ENCODE assay signal across 8 mouse cellular contexts in the genomic region with DNA sequence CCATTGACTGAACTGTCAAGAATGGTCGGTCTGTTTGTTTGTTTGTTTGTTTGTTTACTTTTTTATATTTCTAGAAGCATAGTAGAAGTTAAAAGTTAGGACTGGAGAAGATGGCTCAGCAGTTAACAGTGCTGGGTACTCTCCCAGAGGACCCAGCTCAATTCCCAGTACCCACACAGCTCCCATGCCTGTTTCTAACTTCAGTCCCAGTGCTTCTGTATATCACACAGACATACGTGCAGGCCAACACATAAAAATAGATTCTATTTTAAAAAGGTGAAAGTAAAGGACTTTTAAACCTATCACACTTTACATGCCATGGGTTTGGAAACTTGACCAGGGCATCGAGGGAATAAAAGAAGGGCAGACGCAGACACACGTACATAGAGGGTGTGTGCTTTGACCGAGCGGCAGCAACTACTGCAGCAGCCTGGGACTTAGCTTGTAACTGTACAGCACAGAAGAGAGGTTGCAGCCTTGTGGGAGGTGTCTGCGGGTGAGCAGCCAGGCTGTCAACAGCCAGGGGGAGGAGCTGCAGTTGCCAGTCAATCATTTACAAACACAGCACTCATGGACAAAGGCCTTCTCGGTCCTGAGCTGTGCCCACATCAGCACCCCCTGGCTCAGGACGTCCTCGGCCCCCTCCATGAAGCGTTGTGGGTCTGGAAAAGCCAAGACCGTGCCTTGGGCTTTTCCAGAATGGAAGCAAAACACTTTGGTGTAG. TPM values are rescaled to one million over a fixed set of nuclear protein-coding genes. Genes with fewer than 3 reads are reported as not detected.
A peak's percentile ranks its signal among the peaks of the same experiment; 100 is the strongest.
DNase-seq lines count a peak whose midpoint lies in the region; ATAC-seq lines count a peak whose summit lies in the region.

No protein-coding gene starts in this region.

- H3K36me3 ChIP-seq in embryonic facial prominence, embryonic 10.5 days (replicated peaks), result peaks cover 7% of the 10 kb centered on the region; the same call in 1 of the 2 replicates
- H3K36me3 ChIP-seq in limb, embryonic 11.5 days (ENCODE audit: control insufficient read depth, insufficient read depth, low read length), result no peaks in the 10 kb centered on the region
- H3K36me3 ChIP-seq in midbrain, embryonic 14.5 days (ENCODE audit: control insufficient read depth, insufficient read depth, low read length), result 0 out of 2 replicates have a peak, but pooled peaks cover 7% of the 10 kb centered on the region

- peaks cover 51% of the 10 kb centered on the region for H3K4me1 ChIP-seq in embryonic facial prominence, embryonic 10.5 days
- H3K4me1 ChIP-seq in limb, embryonic 11.5 days (ENCODE audit: control insufficient read depth, insufficient read depth, low read length), result peaks cover 10% of the 10 kb centered on the region
- peaks cover 47% of the 10 kb centered on the region for H3K4me1 ChIP-seq in midbrain, embryonic 14.5 days (ENCODE audit: control insufficient read depth, insufficient read depth, low read length)

- no peak for ATAC-seq in cerebellum, adult (ENCODE audit: insufficient number of reproducible peaks, low FRiP score, low TSS enrichment)
- no peak for ATAC-seq in limb, embryonic 11.5 days (ENCODE audit: insufficient number of reproducible peaks, low FRiP score, low TSS enrichment, low read depth)
- ATAC-seq in midbrain, embryonic 14.5 days (ENCODE audit: low FRiP score, low TSS enrichment), result no peak

- no peaks in the 10 kb centered on the region for H3K9me3 ChIP-seq in embryonic facial prominence, embryonic 10.5 days
- H3K9me3 ChIP-seq in limb, embryonic 11.5 days (ENCODE audit: control insufficient read depth, low read length), result no peaks in the 10 kb centered on the region
- H3K9me3 ChIP-seq in midbrain, embryonic 14.5 days (ENCODE audit: control insufficient read depth, low read length), result no peaks in the 10 kb centered on the region

- H3K27me3 ChIP-seq in embryonic facial prominence, embryonic 10.5 days (replicated peaks; ENCODE audit: low read depth, poor library complexity, severe bottlenecking), result no peaks in the 10 kb centered on the region
- no peaks in the 10 kb centered on the region for H3K27me3 ChIP-seq in limb, embryonic 11.5 days (ENCODE audit: control insufficient read depth, insufficient read depth, low read length)
- no peaks in the 10 kb centered on the region for H3K27me3 ChIP-seq in midbrain, embryonic 14.5 days (ENCODE audit: control insufficient read depth, insufficient read depth, low read length)

- DNase-seq in cerebellum, adult 18-20 months, result peak; percentile 33 to 50
- peak; percentile 45 for DNase-seq in embryonic facial prominence, embryonic 10.5 days (ENCODE audit: low spot score)
- peak; percentile 35 for DNase-seq in heart, postnatal 4 days
- DNase-seq in limb, embryonic 11.5 days (ENCODE audit: low spot score), result peak; percentile 39
- peak; percentile 54 for DNase-seq in midbrain, embryonic 14.5 days
- no peak for DNase-seq in ovary, postnatal 36 days (ENCODE audit: low spot score)
- DNase-seq in gastrocnemius, postnatal 25 days, result no peak

- H3K4me2 ChIP-seq in limb, embryonic 11.5 days (ENCODE audit: low read depth, severe bottlenecking), result no peak overlapping the region
- peak overlapping the region; percentile 95 for H3K4me2 ChIP-seq in midbrain, embryonic 14.5 days (ENCODE audit: low read length)

- 43% methylated on average over 13 of the region's 13 CpGs for WGBS in embryonic facial prominence, embryonic 10.5 days
- 62% methylated on average over 13 of the region's 13 CpGs for WGBS in limb, embryonic 11.5 days
- 23% methylated on average over 13 of the region's 13 CpGs for WGBS in midbrain, embryonic 14.5 days

- peak overlapping the region; percentile 51; the same call in 1 of the 2 replicates for H3K27ac ChIP-seq in embryonic facial prominence, embryonic 10.5 days (replicated peaks)
- no peak overlapping the region; the same call in 1 of the 2 replicates for H3K27ac ChIP-seq in limb, embryonic 11.5 days (replicated peaks; ENCODE audit: low read depth, low read length)
- peak overlapping the region; percentile 52 for H3K27ac ChIP-seq in midbrain, embryonic 14.5 days (replicated peaks; ENCODE audit: low read depth, low read length)

- H3K4me3 ChIP-seq in embryonic facial prominence, embryonic 10.5 days, result peak overlapping the region; percentile 28; the same call in 1 of the 2 replicates
- H3K4me3 ChIP-seq in limb, embryonic 11.5 days (ENCODE audit: low read depth, low read length), result no peak overlapping the region
- peak overlapping the region; percentile 54 for H3K4me3 ChIP-seq in midbrain, embryonic 14.5 days (replicated peaks; ENCODE audit: low read depth, low read length)

- no peak overlapping the region; the same call in 1 of the 2 replicates for H3K9ac ChIP-seq in limb, embryonic 11.5 days (ENCODE audit: low read length)
- H3K9ac ChIP-seq in midbrain, embryonic 14.5 days (replicated peaks; ENCODE audit: low read length), result peak overlapping the region; percentile 54

RNA-seq across cellular contexts. Expression of gene Rufy3, which starts 22.5 kb away (rescaled TPM):
- 28.1 and 28.3 TPM in 2 replicates for polyA plus RNA-seq in embryonic facial prominence, embryonic 10.5 days (2016; fragmentation: Nextera tagmentation; extraction: Ambion mirVana)
- total RNA-seq in heart, postnatal 4 days (2021), result 10 to 100 TPM; 15.8 to 16.1 TPM
- polyA plus RNA-seq in limb, embryonic 11.5 days (2014; fragmentation: Nextera tagmentation; extraction: Ambion mirVana), result 9.9 and 11.1 TPM in 2 replicates
- 268 and 322 TPM in 2 replicates for polyA plus RNA-seq in midbrain, embryonic 14.5 days (2014; fragmentation: Nextera tagmentation; extraction: Ambion mirVana)
- total RNA-seq in gastrocnemius, postnatal 25 days (2021), result 1 to 10 TPM; 6.8 to 8.4 TPM

RNA-seq across cellular contexts. Expression of gene Utp3, which starts 33.1 kb away (rescaled TPM):
- 87.5 and 88.2 TPM in 2 replicates for polyA plus RNA-seq in embryonic facial prominence, embryonic 10.5 days (2016; fragmentation: Nextera tagmentation; extraction: Ambion mirVana)
- total RNA-seq in heart, postnatal 4 days (2021), result 10 to 100 TPM; 24.5 to 25.6 TPM
- 86.4 and 95.8 TPM in 2 replicates for polyA plus RNA-seq in limb, embryonic 11.5 days (2014; fragmentation: Nextera tagmentation; extraction: Ambion mirVana)
- polyA plus RNA-seq in midbrain, embryonic 14.5 days (2014; fragmentation: Nextera tagmentation; extraction: Ambion mirVana), result 42.0 and 46.2 TPM in 2 replicates
- total RNA-seq in gastrocnemius, postnatal 25 days (2021), result 10 to 100 TPM; 21.7 to 22.5 TPM

RNA-seq across cellular contexts. Expression of gene Jchain, which starts 59.7 kb away (rescaled TPM):
- 0.14 TPM in 1 of 2 replicates, not detected in the other for polyA plus RNA-seq in embryonic facial prominence, embryonic 10.5 days (2016; fragmentation: Nextera tagmentation; extraction: Ambion mirVana)
- total RNA-seq in heart, postnatal 4 days (2021), result under 1 TPM; 0.19 to 0.43 TPM
- polyA plus RNA-seq in limb, embryonic 11.5 days (2014; fragmentation: Nextera tagmentation; extraction: Ambion mirVana), result 0.17 TPM in 1 of 2 replicates, not detected in the other
- polyA plus RNA-seq in midbrain, embryonic 14.5 days (2014; fragmentation: Nextera tagmentation; extraction: Ambion mirVana), result 0.36 and 0.39 TPM in 2 replicates
- under 1 TPM; 0.32 to 0.33 TPM for total RNA-seq in gastrocnemius, postnatal 25 days (2021)

Comparison
In these comparisons a context has a peak if more than half of its experiments do, and no peak if none do; other contexts are left out.
1. DNase-seq: peak in cerebellum, adult 18-20 months (2 of 2), embryonic facial prominence, embryonic 10.5 days (single experiment), heart, postnatal 4 days (single experiment), limb, embryonic 11.5 days (single experiment) and midbrain, embryonic 14.5 days (single experiment); none in ovary, postnatal 36 days (single experiment) and gastrocnemius, postnatal 25 days (single experiment).